Mouse (Mus musculus) megakaryocyte-erythroid progenitor cell, adult 5-6 weeks (primary cell): Measurements from ENCODE around the gene Arpc1a. TPM values are rescaled to one million over a fixed set of nuclear protein-coding genes. Genes with fewer than 3 reads are reported as not detected.
A peak's percentile ranks its signal among the peaks of the same experiment; 100 is the strongest.
"Not testable (repeated sequence)": the region's sequence is repeated elsewhere in the genome, so short reads cannot be mapped to it uniquely, and the experiment has no call there.

ENCODE experiments used
- ATAC-seq: replicated peaks from 2 replicates; pipeline ENCODE4 v1.8.0; 2016; ENCODE audit warnings: mild to moderate bottlenecking, inconsistent platforms; ENCODE audit not compliant: severe bottlenecking, poor library complexity, low FRiP score, low TSS enrichment
- total RNA-seq, 2 experiments: library from RNA; stranded (forward) in 1 of 2; stranded (reverse) in 1 of 2; fragments of 200-1000, 215-1000 nt in 1 of 2; fragments of >200 nt in 1 of 2; fragmentation: Nextera tagmentation in 1 of 2; gene quantifications; 2 replicates each; pipeline ENCODE4 v1.2.3; 2014 to 2017

The Arpc1a gene
- total RNA-seq (2014; fragmentation: Nextera tagmentation) (102 and 117 TPM in 2 replicates), total RNA-seq (2017) (90.0 and 94.7 TPM in 2 replicates)

DNA sequence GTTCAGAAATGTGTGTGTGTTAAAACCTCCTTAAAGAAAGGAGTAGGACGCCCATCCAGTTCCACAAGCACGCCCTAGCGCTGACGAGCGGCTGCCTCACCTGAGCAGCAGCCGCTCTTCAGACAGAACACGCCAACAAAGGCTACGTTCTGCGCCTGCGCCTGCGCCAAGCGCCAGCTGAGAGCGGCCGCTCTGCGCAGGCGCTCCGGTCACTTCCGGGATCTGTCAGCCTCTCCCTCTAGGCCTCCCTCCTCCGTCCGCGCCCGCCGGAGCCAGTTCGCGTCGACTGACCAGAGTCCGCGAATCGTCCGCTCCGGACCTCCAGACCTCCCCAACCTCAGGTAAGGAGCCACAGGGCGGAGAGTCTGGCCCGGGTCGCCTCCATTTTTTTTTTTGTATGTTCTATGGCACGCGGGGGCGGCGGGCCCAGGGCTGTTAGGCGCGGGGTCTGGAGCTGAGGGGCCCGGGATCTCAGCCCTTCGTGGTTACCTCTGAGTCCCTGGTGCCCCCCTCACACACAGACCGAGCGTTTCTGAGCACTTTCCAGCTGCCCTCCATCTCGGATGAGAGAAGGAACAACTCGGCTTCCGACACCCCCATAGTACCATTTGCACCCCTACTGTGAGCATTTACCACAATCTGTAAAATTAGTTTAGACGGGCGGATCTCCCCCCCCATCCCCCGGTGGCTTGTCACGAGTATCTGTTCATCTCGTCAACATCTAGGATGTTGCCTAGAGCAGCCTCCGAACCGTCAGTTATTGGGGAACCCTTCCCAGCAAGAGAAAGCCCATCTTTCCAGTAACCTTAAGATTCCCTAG, at the start of gene Arpc1a, which contains the start of gene Kpna7:
TSS of gene Arpc1a (plus strand) at position 199 of the 820 bp plus-strand sequence.
TSS of gene Kpna7 (minus strand) at position 399 of the 820 bp plus-strand sequence.
- ATAC-seq, result peak; percentile 96

DNA sequence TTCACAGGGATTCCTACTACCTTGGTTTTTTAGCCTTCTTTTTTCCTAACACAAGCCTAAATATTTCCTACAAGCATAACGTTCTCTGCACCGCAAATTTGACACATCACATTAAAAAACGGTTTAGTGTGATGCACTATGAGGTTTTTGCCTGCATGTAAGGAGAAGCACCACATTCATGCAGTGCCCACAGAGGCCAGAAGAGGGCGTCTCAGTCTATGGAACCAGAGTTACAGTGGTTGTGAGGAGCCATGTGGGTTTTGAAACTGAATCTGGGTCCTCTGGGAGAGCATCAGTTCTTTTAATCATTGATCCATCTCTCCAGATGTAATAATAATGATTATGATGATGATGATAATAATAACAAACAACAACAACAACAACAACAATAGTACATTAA, 42.0 kb upstream of the Arpc1a start:
- 0 out of 2 replicates have a peak, but pooled peaks have one; percentile 61 for ATAC-seq

DNA sequence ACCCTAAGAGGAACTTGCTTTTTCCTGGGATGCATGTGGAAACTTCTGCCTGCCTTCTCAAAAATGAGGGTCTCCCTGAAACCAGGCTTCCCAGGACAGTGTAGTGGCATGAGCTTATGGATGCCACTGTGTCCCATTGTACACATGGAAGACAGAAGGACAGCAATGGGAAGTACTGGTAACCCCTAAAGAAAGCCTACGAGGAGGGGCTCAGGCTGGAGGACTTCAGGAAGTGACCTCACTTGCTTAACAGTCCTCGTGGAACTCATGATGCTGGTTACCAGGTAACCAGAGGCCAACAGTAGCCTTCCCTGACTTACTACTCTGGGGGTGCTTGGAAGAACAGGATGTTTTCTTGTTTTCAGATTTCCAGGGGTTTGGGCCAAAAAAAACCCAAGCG, 40.9 kb upstream of the Arpc1a start, which contains the start of gene 1700018F24Rik:
TSS of gene 1700018F24Rik (plus strand) at position 301 of the 400 bp plus-strand sequence.
- not testable (repeated sequence) for ATAC-seq

DNA sequence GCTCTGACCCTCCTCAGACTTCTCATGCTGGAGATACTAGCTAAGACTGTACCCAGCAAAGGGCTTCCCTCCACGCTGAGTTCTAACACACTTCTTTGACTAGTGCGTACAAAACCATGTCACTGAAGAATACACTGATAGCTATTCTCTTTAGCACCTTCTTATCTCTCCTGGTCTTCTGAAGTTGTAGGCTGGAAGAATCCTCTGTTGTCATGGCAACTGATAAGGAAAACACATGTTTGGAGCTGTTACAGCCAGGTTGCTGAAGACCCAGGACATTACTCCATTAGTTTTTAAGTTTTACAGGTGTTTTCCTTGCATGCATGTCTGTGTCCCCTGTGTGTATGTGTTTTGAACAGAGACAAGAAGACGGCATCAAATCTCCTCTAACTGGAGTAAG, 29.4 kb upstream of the Arpc1a start:
- ATAC-seq, result peak; percentile 95

DNA sequence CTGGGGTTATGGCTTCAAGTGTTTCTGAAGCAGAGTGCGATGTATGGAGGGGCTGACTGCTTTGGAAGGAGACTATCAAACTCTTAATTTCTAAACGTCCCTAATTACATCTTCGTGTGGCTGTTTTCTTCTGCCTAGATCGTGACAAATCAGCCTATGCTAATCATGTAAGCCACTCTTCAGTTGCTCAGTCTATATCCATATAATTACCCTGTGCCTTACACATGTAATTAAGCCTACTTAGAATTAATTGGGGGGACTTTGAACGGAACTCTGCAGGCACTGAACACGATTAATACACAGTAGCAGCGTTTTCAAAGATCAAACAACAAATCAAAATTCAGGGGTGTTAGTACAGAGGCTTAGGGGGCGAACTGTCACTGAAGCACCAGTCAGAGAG, 25.7 kb upstream of the Arpc1a start:
- ATAC-seq, result no peak

- no peak for ATAC-seq
Measured at GRCm38 (mm10) chr5:145058722-145059121, 24.9 kb upstream of the Arpc1a start.

DNA sequence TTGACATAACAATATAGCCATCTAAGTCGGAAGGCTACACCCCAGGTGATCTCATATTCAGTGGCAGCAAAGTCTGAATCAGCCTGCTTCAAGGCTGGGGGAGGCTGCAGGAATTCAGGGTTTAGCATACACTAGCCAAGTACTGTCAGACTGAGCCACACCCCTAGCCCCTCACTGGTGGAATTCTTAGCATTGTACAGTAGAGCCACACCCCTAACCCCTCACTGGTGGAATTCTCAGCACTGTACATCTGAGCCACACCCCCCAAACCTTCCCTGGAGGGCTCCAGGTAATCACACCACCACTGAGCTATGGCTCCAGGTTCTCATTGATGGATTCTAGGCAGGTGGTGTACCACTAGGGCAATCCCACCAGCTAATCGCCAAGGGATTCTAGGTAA, 24.1 kb upstream of the Arpc1a start:
- 0 out of 2 replicates have a peak, but pooled peaks have one; percentile 52 for ATAC-seq

DNA sequence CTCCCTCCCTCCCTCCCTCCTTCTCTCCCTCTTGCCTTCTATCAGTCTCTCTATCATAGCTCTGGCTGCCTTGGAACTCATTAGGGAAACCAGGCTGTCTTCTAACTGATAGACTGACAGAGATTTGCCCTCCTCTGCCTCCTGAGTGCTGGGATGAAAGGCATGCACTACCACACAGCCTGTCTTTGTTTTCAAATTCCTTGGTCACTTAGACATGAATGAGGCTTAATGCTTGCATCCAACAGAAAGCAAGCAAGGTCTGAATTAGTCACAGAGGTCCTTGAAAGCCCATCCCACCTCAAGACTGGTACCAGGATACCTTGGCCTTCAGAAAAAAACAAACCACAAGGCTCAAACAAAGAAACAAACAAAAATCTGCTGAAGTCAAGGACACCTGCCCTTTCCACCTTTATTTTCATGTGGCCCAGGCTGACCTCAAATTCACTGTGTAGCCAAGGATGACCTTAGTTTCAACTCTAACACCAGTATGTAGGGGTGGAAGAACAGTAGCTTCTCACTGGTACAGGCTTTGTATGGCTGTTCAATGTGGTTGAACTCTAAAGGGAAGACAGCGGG, 18.8 kb upstream of the Arpc1a start:
- ATAC-seq, result no peak

- no peak for ATAC-seq
Measured at GRCm38 (mm10) chr5:145068863-145069262, 14.8 kb upstream of the Arpc1a start.

DNA sequence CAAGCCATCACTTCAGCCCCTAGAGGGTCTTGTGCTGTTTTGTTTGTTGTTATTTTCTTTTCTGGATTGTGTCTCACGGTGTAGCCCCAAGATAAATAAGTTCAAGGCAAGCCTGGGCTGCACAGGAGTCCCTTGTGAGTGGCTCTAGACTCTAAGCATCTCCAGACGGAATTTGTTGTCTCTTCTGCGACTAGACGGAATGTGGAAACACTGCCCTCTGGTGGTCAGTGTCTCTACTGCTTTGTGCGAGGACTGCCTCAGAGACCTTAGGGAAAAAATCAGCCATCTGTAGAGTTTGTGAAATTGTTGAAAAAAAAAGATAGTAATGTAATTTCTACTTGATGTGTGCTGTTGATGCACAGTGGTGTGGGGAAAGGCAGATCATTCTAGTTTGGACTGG, 13.9 kb upstream of the Arpc1a start:
- peak; percentile 88 for ATAC-seq

- ATAC-seq, result peak; percentile 49; the same call in 1 of the 2 replicates
Measured at GRCm38 (mm10) chr5:145071342-145071741, 12.3 kb upstream of the Arpc1a start.

DNA sequence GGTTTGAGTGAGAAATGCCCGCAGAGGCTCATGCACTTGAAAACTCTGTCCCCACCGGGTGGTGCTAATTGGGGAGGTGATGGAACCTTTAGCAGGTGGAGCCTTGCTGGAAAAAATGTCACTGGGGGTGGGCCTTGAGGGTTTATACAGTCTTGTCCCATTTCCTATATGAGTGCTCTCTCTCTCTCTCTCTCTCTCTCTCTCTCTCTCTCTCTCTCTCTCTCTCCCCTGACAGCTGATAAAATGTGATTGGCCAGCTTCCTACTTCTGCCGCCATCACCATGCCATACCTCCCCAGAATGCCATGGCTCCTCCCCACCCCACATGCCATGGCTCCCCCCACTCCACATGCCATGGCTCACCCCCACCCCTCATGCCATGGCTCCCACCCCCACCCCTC, 8.5 kb upstream of the Arpc1a start:
- no peak for ATAC-seq

DNA sequence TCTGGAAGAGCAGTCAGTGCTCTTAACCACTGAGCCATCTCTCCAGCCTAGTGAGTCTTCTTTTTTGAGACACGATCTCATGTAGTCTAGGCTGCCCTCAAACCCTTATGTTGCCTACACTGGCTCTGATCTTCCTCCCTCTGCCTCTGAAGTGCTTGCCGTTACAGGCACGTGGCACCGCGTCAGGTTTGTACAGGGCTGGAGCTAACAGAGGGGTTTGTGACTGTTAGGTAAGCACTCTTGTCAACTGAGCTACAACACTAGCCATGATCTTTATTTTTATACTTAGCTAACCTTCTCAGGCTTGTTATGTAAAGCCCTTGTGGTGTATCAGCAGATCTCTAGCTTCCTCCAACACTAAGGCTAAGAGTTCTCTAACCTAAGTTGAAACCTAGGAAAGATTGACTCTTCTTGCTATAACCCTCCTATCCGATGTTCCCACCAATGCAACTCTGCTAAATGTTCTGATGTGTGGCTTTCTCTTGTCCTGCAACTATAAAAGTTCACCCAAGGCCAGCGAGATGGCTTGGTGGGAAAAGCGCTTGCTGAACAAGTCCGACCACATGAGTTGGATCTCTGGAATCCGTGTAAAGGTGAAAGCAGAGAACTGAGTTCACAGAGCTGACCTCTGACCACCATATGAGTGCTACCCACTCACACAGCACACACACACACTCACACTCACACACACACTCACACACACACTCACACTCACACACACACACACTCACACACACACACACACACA, 1.6 kb upstream of the Arpc1a start:
- no peak for ATAC-seq

DNA sequence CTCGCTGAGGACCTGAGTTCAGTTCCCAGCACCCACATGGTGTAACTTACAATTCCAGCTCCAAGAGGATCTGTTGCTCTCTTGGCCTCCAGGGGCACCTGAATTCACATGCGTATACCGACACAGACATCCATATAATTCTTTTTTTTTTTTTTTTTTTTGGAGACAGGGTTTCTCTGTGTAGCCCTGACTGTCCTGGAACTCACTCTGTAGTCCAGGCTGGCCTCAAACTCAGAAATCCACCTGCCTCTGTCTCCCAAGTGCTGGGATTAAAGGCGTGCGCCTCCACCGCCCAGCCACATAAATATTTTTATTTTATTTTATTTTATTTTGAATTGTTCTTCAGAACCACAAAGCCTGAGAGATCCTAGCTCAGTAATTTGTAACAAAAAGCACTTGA, 429 bp upstream of the Arpc1a start:
- ATAC-seq, result not testable (repeated sequence)

- 0 out of 2 replicates have a peak, but pooled peaks have one; percentile 3 for ATAC-seq
Measured at GRCm38 (mm10) chr5:145084822-145085221, 1.2 kb downstream of the Arpc1a start.

GRCm38 (mm10) chr5:145088186-145088585, 4.6 kb downstream of the Arpc1a start:
- no peak for ATAC-seq

GRCm38 (mm10) chr5:145089878-145090277, 6.2 kb downstream of the Arpc1a start:
- peak; percentile 43 for ATAC-seq

DNA sequence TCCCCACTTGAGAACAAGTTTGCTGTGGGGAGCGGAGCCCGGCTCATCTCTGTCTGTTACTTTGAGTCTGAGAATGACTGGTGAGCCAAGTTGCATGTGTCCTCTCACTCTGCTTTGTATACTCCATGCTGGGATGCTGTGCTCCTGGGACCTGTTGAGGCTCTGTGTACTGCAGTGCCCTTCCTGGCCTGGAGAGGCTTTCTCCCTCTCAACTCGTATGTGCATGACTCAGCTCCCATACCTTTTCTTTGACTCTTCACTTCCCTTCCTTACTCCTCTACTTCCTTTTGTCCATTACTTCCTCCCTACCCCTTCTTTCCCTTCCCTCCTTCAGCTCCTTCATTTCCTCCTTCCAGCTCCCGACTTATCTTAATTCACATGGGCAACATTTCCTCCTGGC, 12.6 kb downstream of the Arpc1a start:
- ATAC-seq, result no peak

DNA sequence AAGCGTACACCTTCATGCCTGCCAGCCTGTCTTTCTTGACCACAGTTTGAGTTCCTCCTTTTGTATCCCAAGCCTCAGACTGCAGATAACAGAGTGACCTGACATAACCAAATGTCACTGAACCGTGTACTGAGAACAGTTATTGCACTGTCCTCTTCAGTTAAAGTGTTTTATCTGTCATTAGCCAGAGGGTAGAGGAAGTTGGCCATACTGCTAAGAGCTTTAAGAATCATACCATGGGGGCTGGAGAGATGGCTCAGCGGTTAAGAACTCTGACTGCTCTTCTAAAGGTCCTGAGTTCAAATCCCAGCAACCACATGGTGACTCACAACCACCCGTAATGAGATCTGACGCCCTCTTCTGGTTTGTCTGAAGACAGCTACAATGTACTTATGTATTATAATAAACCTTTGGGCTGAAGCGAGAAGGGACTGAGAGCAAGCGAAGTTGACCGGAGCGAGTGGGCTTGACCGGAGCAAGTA, 14.8 kb downstream of the Arpc1a start:
- ATAC-seq, result peak; percentile 52

DNA sequence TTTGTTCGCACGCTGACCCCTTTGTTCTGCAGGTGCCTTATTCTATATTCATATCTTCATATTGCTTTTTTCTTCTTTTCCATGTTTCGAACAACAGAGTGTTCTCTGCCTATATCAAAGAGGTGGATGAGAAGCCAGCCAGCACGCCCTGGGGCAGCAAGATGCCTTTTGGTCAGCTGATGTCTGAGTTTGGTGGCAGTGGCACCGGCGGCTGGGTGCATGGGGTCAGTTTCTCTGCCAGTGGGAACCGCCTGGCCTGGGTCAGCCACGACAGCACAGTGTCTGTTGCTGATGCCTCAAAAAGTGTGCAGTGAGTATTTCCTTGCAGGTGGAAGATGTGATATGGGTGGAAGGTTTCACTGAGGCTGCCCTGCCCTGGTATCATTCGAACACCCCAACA, 17.3 kb downstream of the Arpc1a start:
- no peak for ATAC-seq
